Mouse (Mus musculus) gastrocnemius, postnatal 14 days (tissue): Measurements from ENCODE around the gene Daam1. TPM values are rescaled to one million over a fixed set of nuclear protein-coding genes. Genes with fewer than 3 reads are reported as not detected.

Source experiments
- DNase-seq: peaks from one replicate; pipeline ENCODE4 v3.0.0; 2021; ENCODE audit warnings: mixed read lengths
- intact Hi-C: fragments of 180-260 bp; cut with DNase I; formaldehyde crosslinking; loops from one replicate; pipeline ENCODE4 v1.15.1; 2025; ENCODE audit warnings: low total_unique reads
- total RNA-seq, 2 experiments: library from RNA; stranded (reverse); gene quantifications; 2 replicates each; pipeline ENCODE4 v1.2.3; 2021

Gene Daam1
- total RNA-seq, 2 experiments from 2014 or later = 12.5 to 16.1 TPM

DNA sequence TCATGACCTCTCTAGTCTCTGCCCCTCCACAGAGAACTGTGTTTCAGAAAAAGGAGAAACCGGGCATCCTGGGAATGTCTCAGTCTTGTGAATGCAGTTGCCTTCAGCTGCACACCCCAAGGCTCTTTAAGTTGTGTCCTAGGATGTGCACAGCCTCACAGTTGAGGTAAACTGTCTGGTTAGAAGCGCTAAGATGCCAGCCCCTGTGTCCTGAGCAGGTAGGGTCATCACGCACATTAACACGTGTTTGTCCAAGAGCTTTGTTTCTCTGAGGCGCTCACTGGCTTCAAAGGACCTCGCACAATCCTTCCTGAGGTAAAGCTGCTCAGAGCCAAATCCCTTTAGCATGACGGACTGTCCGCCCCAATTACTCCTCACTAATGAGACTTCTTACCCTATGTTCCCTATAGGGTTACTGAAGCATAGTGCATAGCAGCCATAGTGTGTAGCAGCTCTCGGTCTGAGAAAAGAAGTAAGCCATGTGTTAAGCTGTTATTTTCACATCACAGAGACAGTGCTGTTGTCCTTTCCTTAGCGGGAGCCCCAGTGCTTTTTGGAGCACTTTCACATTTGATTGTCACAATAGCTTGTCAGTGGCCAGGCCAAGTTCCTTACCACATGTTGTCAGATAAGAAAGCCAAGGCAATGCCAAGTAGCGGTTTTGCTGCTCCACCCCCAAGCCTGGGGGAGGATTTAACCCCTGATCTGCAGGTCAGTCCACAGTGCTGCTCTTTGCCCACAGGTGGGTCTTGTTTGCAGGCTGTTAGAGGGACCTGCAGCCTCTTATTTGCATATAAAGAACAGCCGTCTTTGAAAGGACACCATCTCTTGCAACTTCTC is 147.9 kb downstream of the Daam1 start:
- intact Hi-C loops = no loop called here
- DNase-seq = no peak

DNA sequence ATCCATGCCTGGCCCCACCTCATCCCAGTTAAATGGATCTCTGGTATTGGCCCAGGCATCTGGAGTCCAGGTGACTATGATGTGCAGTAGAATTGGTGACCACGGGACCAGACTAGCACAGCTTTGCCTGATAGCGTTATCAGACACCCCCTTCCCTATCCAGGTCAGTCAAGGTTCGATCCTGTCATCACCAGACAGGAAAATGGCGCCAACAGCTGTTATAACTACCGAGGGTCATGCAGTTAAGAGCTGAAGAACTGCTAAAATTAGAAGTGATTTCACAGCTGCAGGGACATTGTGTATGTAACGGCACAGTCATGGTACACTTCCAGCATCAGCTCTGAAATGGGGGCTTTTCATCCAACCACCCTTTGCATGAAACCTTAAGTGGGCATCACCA is 149.3 kb downstream of the Daam1 start:
- no peak for DNase-seq
- intact Hi-C loops = no loop called here

DNA sequence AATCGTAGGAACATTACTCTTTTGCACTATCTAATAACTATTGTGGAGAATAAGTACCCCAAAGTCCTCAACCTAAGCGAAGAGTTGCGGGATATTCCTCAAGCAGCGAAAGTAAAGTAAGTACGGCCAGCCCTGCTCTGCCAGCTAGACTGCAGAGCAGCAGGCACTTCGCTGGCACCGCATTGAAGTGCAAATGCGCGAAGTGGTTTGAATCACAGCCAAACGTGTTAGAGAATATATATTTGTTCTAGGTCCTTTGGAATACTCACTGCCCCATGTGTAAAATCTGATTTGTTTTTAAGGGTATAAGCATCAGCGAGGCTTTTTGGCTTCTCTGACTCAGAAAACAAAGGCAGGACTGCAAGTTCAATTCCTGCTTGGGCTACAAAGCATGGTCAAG is 149.9 kb downstream of the Daam1 start:
- intact Hi-C loops = no loop called here
- no peak for DNase-seq

DNA sequence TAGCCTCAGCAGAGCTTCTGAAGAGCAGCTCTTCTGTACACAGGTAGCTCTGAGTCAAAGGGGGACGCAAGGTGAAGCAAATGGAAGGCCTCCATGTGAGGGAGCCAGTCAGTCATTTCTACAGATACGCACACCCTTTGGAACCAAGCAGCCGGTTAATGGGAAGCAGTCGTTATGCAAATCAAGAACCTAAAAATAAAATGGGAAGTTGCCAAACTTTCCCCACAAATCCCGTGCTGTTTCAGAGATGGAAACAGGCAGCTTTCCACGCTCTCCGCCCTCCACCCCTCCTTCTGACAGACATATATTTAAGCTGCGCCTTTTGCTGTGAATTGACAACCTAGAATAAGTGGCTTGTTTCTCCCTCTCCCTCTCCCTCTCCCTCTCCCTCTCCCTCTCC is 150.4 kb downstream of the Daam1 start:
- intact Hi-C loops = no loop called here
- no peak for DNase-seq

DNA sequence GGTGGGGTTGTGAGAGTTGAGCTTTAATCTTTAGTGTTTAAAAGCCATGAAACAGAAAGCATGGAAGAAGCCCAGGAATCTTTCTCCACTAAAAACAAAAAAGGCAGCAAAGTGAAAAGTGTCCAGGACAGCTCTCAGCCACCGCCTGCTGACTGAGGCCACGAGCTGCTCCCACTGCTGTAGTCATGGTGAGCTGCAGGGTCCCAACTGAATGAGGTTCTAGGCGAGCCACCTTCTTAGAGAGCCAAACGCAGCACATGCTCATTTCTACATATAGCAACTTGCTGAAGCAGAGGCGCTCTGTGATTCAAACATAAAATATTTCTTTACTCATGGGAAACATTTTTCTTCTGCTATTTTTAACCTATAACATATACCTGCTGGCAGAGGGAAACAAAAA is 150.9 kb downstream of the Daam1 start:
- DNase-seq = no peak
- intact Hi-C loops = no loop called here

DNA sequence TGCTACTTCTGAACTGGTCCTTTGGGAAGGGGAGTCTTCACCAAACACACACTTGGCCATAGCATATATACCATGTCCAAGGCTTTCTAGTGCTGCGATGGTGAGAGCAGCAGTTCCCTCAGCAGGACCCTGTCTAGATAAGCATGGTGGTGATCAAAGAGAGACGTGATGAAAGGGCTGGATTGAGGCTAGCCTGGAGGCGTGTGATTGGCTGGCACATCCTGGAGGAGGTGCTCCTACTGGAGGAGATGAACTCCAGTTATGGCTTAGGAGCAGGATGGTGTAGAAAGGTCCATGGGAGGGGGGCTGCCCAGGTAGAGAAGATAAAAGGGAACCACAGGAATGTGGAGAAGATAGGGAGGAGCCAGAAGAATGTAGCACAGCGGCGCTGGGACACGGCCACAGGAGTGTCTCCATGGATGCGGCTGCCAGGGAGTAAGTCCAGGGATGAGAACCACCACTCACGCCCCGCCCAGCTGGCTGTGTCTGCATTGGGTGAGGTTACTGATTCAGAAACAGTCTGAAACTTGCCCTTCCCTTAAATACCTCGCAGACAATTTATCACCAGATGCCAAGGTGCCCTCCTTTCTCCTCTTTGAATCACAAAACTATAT is 152.3 kb downstream of the Daam1 start:
- intact Hi-C loops = no loop called here
- peak; percentile 40 for DNase-seq

DNA sequence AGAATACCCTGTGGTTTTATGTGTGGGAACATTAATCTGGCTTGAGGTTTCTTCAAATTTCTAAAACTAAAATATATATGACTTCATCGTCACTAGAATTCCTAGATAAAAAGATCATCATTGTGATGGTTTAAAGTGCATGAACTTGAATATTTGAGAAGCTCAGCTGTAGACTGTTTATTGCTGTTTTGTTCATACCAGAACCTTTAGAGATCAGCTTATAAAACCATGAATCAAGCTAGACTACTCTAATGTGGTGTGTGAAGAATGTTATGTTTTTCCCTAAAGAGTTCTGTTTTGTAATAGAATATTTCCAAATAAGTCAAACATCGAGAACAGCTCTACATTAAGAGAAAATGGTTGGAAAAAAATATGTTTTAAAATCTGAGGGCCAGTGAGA is 156.3 kb downstream of the Daam1 start:
- no peak for DNase-seq
- intact Hi-C loops = no loop called here

DNA sequence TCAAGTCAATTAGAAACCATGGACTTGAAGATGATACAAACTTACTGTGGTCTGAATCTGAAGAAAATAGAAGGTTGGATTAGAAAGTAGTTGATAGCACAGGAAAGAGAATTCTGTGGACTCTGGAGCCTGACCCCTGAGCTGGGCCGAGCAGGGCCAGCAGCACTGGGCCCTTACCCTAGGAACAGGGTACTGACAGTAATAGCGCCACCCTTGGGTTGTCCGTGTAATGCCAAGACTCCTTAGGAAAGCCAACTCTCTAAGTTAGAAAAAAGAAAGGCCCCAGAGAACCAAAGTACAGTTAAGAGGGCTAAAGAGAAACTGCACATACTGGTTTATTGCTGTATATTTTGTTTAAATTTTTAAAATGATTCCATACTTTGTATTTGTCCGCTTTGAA is 157.0 kb downstream of the Daam1 start:
- intact Hi-C loops = no loop called here
- DNase-seq = no peak

DNA sequence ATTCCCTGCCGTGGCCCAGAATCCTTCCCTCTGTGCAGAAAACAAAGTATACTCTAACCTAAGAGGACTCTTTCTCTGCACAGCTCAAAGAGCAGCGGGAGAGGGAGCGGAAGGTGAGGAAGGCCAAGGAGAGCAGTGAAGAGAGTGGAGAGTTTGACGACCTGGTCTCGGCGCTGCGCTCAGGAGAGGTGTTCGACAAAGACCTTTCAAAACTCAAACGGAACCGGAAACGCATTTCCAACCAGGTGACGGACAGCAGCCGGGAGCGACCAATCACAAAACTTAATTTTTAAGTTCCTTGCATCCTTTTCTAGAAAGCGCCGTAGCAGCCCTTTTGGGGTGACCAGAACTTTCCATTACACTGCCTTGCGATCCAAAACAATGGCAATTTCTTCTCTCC is 158.7 kb downstream of the Daam1 start:
- DNase-seq = no peak
- intact Hi-C loops = no loop called here

DNA sequence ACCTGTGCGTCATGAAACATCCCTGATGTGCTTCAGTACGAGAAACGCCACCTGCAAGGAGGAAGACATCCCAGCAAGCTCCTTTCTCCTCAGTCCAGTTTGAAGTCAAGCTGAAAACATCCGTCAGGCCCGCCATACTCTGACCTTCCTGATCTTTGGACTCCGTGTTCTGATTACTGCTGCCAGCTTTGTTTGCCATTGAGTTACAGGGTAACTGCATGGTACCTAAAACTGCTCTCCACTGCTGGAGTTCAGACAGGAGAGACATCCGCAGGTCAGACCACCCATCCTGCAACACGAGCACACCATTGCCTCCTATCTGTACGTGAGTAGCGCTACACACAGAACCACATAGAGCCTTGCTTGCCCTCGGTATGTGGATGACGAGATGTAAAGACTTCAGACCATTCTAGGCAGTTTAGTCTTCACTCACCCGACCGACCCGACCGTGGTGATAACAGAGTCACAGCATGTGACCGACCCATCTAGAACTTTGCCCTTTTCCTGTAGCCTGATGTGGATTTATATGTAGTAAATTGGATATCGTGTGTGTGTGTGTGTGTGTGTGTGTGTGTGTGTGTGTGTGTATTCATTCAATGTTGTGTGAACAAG is 161.8 kb downstream of the Daam1 start:
- intact Hi-C loops = no loop called here
- no peak for DNase-seq

DNA sequence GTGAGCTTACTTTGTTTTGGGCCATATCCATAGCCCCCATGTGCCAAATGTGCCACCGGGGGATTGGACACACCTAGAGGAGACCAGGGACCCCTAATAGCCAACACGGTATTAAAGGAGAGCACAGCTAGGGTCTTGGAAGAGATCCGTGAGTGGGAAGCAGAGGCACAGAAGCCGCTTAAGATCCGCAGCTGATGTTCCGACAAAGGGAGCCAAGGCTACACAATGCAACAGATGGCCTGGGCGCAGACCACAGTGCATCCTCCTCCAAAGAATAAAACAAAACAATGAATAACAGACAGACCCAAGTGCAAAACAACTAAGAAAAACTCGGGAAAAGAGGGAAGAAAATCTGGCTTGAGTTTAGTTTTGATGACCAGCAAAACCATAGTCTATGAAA is 165.0 kb downstream of the Daam1 start:
- intact Hi-C loops = no loop called here
- DNase-seq = peak; percentile 42

DNA sequence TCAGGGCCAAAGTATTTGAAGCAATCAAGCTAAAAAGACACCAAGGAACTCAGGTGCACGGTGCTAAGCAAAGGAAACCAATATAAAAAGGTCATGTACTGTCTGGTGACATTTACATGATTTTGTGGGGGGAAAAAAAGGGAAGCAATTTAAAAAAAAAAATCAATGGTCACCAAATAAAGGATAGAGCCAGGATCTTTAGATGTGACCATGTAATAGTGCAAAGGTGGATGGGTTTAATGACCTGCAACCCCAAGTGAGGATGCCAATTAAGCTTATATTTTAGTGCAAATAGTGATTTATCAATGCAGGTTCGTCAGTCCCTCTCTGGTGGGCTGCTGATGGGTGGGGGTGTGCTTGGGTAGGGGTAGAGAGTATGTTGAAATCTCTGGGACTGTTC is 166.0 kb downstream of the Daam1 start:
- intact Hi-C loops = no loop called here
- no peak for DNase-seq

DNA sequence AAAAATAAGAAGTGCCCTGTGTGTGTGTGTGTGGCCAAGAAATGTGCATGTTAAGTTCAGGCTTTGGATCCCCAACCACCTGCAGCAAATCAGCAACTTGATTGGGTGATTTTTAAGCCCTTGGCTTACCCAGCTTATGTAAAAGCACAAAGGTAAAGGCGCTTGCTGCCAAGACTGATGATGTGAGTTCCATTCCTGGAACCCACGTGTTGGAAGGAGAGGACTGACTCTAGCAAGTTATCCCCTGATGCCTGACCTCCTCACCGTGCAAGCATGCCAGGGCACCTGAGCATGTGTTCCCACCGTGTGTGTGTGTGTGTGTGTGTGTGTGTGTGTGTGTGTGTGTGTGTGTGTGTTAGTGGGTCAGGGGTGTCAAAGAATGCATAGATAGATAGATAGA is 166.5 kb downstream of the Daam1 start:
- no peak for DNase-seq
- intact Hi-C loops = no loop called here

DNA sequence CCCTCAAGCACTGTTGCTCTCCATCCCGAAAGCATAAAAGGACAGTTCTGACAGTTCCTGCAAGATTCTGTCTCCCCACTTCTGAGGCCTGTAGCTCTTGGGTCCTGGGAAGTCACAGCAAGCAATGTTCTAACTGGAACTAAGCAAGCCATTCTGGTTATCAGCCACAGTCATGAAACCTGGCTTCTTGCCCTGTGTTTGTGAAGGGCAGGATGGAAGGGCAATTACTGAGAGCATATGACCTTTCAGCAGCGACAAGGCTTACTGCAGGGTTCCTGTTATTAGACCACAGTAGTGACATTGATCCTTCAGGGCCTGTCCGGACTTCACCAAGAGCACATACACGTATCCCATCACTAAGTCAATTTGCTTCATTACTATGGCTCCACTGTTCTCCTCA is 167.8 kb downstream of the Daam1 start:
- intact Hi-C loops = no loop called here
- DNase-seq = no peak

DNA sequence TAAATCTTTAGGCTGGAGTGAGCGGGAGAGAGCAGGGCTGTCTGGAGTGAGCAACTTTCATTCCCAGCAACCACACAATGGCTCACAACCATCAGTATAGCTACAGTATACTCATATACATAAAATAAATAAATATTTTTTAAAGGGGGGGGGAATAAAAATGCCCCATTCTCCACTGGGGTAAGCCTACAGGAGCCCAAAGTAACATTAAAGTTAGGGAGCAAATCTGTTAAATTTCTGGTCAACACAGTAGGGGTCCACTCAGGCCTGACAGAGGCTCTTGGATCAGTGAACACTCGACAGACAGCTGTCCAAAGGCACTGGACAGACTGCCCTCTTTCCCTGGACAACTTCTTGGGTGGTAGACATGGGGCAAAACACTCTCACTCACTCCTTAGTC is 168.8 kb downstream of the Daam1 start:
- intact Hi-C loops = no loop called here
- DNase-seq = no peak

DNA sequence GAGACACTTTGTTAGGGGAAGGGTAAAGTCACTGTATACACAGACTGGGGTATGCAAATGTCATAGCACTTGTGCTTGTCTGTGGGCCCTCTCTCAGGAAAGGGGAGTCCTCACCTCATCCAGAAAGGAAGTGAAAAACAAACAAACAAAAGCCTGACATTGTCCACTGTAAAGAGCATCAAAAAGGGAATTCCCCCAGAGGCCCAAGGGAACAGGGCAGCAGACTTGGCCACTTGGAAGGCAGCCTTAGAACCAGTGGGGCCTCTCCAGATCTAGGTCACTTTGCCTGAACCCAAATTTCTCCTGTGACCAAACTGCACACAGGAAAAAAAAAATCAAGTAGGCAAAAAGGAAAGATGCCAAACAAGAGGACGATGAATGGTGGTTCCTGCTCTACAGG is 170.9 kb downstream of the Daam1 start:
- no peak for DNase-seq
- intact Hi-C loops = no loop called here

DNA sequence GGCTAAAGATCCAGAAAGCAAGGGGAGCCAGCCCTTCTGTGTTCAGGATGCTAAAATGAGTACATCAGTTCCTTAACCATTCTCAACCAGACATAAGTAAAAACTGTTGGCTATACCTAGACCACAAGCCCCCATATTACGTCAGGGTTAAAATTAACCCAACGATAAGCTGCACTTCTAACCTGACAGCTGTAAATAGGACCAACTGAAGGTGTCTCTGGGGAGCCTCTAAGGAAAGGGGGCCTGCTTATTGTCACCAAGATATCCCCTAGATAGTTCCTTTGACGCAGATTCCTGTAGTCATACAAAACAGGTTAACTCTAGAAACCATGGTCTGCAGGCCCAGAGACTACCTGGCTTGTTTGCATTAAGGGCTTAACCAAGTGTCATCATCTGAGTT is 174.4 kb downstream of the Daam1 start:
- intact Hi-C loops = no loop called here
- DNase-seq = no peak

DNA sequence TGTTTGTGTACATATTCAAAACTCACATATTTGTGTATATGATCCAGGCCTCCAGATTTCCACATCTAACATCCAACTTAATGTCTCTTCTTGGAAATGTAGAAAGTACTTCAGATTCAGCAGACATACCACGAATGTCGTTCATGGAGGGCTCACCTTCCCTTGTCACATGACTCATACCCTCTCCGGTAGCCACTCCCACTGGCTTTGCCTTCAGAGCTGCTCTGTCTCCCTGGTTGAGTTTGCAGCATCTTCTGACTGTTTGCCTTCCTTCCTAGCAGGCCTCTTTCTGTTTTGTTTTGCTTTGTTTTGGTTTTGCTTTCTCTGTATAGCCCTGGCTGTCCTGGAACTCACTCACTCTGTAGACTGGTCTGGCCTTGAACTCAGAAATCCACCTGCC is 176.8 kb downstream of the Daam1 start:
- intact Hi-C loops = no loop called here
- no peak for DNase-seq

DNA sequence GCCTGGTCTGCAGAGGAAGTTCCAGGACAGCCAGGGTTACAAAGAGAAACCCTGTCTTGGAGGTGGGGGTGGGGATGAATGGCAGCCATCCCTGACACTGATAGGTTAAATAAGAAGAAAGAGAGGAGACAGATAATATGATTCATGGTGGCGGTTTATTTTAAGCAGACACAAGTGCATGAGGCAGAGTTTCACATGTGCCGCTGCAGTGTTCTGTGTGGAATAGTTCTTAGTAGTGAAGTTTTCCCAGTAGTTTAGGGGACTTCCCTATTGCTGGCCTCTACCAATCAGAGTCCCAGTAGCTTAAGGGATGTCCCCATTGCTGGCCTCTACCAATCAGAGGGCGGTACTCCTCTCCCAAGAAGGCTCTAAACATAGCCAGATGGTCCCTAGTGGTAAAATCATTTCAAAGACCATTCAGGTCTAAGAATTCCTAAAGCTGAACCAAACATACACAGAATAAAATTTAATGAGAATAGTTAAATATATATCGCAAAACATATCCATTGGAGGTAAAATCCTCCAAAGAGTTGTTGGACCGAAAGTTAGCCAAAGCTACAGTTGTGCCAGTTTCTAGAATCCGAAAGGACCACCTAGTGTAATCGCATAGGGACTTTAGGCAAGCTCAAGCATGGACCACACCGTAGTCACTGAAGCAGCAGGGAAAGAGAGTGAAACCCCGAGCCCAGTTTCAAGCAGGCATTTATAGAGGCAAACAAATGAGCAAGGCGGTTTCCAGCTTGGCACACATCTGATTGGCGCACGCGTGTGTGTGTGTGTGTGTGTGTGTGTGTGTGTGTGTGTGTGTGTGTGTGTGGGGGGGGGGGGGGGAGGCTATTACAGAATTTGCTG is 178.4 kb downstream of the Daam1 start:
- no peak for DNase-seq
- intact Hi-C loops = no loop called here

DNA sequence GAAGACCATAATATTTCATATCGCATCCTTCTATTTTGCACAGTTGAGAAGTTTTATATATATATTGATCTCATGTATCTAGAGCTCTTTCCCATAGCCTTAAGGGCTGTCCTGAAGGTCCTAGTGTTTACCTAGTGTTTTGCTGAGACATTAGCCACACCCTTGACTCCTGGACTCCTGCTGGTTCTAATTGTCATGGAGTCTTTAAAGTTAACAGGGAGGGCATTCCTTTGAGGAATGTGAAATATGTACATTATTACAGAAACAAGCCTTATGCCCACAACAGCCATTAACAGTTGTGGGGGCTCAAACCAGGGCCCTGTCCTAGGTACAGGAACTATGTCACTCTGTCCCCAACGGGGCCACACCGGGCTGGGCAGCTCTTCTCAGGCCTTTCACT is 180.5 kb downstream of the Daam1 start:
- no peak for DNase-seq
- intact Hi-C loops = no loop called here
